Mouse (Mus musculus) myocyte (in vitro differentiated cells): ENCODE measurements around the gene Alpk1. TPM values are rescaled to one million over a fixed set of nuclear protein-coding genes. Genes with fewer than 3 reads are reported as not detected.

Source experiments
- H3K27me3 ChIP-seq: one replicate; pipeline ENCODE4 v1.6.1; 2011; ENCODE audit not compliant: control insufficient read depth, insufficient read depth, insufficient read length
- H3K36me3 ChIP-seq: one replicate; pipeline ENCODE4 v1.6.1; 2011; ENCODE audit not compliant: control insufficient read depth, insufficient read depth
- H3K4me2 ChIP-seq: one replicate; pipeline ENCODE4 v1.6.1; 2011; ENCODE audit warnings: low read depth, control low read depth
- H3K4me3 ChIP-seq: one replicate; pipeline ENCODE4 v1.5.1; 2011; ENCODE audit warnings: mild to moderate bottlenecking, control low read depth, moderate library complexity
- H3K79me2 ChIP-seq: one replicate; pipeline ENCODE4 v1.6.1; 2011; ENCODE audit not compliant: control insufficient read depth, insufficient read depth
- H3ac ChIP-seq: one replicate; pipeline ENCODE4 v1.6.1; 2011; ENCODE audit not compliant: control insufficient read depth, insufficient read length
- CEBPB ChIP-seq: IDR thresholded peaks from 2 replicates; pipeline ENCODE4 v1.6.1; 2011; ENCODE audit warnings: mild to moderate bottlenecking, moderate library complexity; ENCODE audit not compliant: poor library complexity, insufficient read depth, severe bottlenecking
- E2F4 ChIP-seq: IDR thresholded peaks from one replicate; pipeline ENCODE4 v1.6.1; 2011; ENCODE audit warnings: mild to moderate bottlenecking, control low read depth, moderate library complexity; ENCODE audit not compliant: insufficient read depth
- MAX ChIP-seq: IDR thresholded peaks from one replicate; pipeline ENCODE4 v1.6.1; 2011; ENCODE audit warnings: low read depth, mild to moderate bottlenecking, control low read depth
- MYOD1 ChIP-seq, 3 experiments: IDR thresholded peaks; one replicate each; pipeline ENCODE4 v1.6.1; 2011; ENCODE audit warnings: control low read depth in 2 of 3, low read depth in 2 of 3, mild to moderate bottlenecking in 2 of 3, moderate library complexity in 1 of 3; ENCODE audit not compliant: insufficient read length in 2 of 3, control insufficient read depth in 1 of 3
- MYOG ChIP-seq, 3 experiments: IDR thresholded peaks; one replicate each; pipeline ENCODE4 v1.6.1; 2011; ENCODE audit warnings: control low read depth in 2 of 3, low read depth in 2 of 3, mild to moderate bottlenecking in 2 of 3; ENCODE audit not compliant: insufficient read length in 2 of 3, control insufficient read depth in 1 of 3, insufficient read depth in 1 of 3
- POLR2A ChIP-seq: IDR thresholded peaks from one replicate; pipeline ENCODE4 v1.6.1; 2011; ENCODE audit warnings: low read depth, mild to moderate bottlenecking, control low read depth, moderate library complexity; ENCODE audit not compliant: insufficient read length
- POLR2AphosphoS2 ChIP-seq: IDR thresholded peaks from one replicate; pipeline ENCODE4 v1.6.1; 2011; ENCODE audit warnings: low read depth, control low read depth; ENCODE audit not compliant: insufficient read length
- REST ChIP-seq: IDR thresholded peaks from one replicate; pipeline ENCODE4 v1.6.1; 2011; ENCODE audit warnings: mild to moderate bottlenecking, control low read depth, moderate library complexity; ENCODE audit not compliant: insufficient read depth, insufficient read length
- SRF ChIP-seq: IDR thresholded peaks from one replicate; pipeline ENCODE4 v1.6.1; 2011; ENCODE audit warnings: low read depth; ENCODE audit not compliant: control insufficient read depth, insufficient read length
- TCF12 ChIP-seq: IDR thresholded peaks from one replicate; pipeline ENCODE4 v1.6.1; 2011; ENCODE audit warnings: mild to moderate bottlenecking, control low read depth; ENCODE audit not compliant: poor library complexity, insufficient read depth, severe bottlenecking
- TCF3 ChIP-seq: IDR thresholded peaks from one replicate; pipeline ENCODE4 v1.6.1; 2011; ENCODE audit warnings: low read depth, control low read depth; ENCODE audit not compliant: insufficient read length
- USF1 ChIP-seq: IDR thresholded peaks from one replicate; pipeline ENCODE4 v1.6.1; 2011; ENCODE audit warnings: low read depth, mild to moderate bottlenecking, control low read depth, moderate library complexity
- polyA plus RNA-seq: library from polyadenylated mRNA; unstranded; fragments of >200 nt; fragmentation: generic; extraction: Trizol; gene quantifications from one replicate; pipeline ENCODE4 v1.2.1, GENCODE M21; 2012; ENCODE audit warnings: missing spikeins

The Alpk1 gene
- polyA plus RNA-seq, 1 experiment = 1.8 TPM

DNA sequence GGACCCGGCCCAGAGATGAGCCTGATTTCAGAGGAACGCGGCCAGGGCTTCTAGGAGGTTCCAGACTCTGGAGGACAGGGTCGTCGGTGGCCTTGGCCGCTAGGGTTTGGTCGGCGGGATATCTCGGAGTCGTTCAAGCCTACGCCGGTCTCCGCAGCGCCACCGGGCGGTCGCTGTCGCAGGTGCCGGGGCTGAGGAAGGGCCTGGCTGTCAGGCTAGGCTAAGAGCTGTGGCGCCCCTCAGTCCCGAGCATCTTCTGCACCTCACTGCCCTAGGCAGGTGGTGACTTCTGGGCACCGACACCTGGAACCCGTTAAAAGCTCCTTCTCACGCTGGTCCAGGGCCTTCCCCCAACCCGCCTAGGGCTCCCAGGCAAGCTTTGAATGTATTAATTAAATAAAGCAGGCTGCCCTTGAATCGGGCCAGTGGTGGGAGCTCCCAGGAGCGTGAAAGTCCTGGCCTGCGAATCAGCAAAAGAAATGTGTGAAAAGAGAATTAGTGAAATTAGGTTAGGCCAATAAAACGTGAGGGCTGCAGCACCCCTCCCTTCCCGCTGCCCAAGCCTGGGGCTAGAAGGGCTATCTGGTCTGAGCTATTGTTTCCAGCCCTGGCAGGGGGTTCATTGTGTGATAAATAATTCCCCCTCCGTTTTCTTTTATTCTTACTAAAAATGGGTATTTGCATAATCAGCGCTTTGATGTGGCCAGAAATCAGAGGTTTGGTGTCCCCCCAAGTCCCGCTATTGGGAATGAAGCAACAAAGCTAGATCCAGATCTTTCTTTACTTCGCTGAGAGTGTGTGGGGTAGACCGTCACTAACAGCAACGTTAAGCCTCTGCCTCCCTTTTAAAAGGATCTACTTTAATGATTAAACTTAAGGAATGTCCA, 140.2 kb downstream of the Alpk1 start:
- Histone ChIP-seq H3K4me3 (no peak overlapping the region), H3K27me3 (peaks cover 24% of the 10 kb centered on the region), H3K4me2 (no peak overlapping the region), H3K79me2 (no peaks in the 10 kb centered on the region), H3K36me3 (no peaks in the 10 kb centered on the region), H3ac (no peak overlapping the region)
- TF ChIP-seq USF1 = no peak
- no peak for TF ChIP-seq MYOG (IDR thresholded peaks at IDR 0.05; ENCODE audit: control insufficient read depth in 1 of 3, insufficient read depth in 1 of 3, insufficient read length in 2 of 3, low read depth in 2 of 3)
- TF ChIP-seq MYOD1 (IDR thresholded peaks at IDR 0.05; ENCODE audit: control insufficient read depth in 1 of 3, insufficient read length in 2 of 3, low read depth in 2 of 3) = no peak
- no peak for TF ChIP-seq POLR2AphosphoS2
- no peak for TF ChIP-seq TCF12
- TF ChIP-seq MAX = no peak
- no peak for TF ChIP-seq SRF
- no peak for TF ChIP-seq E2F4
- no peak for TF ChIP-seq REST
- no peak for TF ChIP-seq TCF3
- TF ChIP-seq CEBPB = no peak
- no peak for TF ChIP-seq POLR2A

DNA sequence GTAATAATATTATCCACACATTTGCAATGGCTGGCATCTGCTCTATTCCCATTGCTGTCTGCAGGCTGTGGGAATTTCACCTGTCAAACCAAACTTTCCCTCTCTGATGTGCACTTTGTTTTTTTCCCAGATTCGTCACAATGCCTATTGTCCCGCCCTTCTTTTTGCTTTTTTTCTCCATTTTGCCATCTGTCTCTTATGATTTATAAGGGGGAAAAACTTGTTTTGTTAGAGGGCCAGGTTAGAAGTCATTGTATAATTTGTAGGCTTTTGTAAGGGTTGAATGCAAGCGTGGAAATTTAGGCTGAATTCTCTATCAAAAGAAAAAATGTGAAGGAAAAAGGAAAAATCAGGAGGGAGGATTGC, 145.4 kb downstream of the Alpk1 start:
- Histone ChIP-seq H3K4me3 (no peak overlapping the region), H3K4me2 (no peak overlapping the region), H3K36me3 (no peaks in the 10 kb centered on the region), H3ac (no peak overlapping the region), H3K27me3 (peaks cover 54% of the 10 kb centered on the region), H3K79me2 (no peaks in the 10 kb centered on the region)
- TF ChIP-seq REST = no peak
- no peak for TF ChIP-seq MYOD1 (IDR thresholded peaks at IDR 0.05; ENCODE audit: control insufficient read depth in 1 of 3, insufficient read length in 2 of 3, low read depth in 2 of 3)
- no peak for TF ChIP-seq MYOG (IDR thresholded peaks at IDR 0.05; ENCODE audit: control insufficient read depth in 1 of 3, insufficient read depth in 1 of 3, insufficient read length in 2 of 3, low read depth in 2 of 3)
- no peak for TF ChIP-seq USF1
- no peak for TF ChIP-seq TCF3
- no peak for TF ChIP-seq CEBPB
- TF ChIP-seq TCF12 = no peak
- TF ChIP-seq SRF = no peak
- no peak for TF ChIP-seq E2F4
- no peak for TF ChIP-seq POLR2AphosphoS2
- TF ChIP-seq MAX = no peak
- no peak for TF ChIP-seq POLR2A

DNA sequence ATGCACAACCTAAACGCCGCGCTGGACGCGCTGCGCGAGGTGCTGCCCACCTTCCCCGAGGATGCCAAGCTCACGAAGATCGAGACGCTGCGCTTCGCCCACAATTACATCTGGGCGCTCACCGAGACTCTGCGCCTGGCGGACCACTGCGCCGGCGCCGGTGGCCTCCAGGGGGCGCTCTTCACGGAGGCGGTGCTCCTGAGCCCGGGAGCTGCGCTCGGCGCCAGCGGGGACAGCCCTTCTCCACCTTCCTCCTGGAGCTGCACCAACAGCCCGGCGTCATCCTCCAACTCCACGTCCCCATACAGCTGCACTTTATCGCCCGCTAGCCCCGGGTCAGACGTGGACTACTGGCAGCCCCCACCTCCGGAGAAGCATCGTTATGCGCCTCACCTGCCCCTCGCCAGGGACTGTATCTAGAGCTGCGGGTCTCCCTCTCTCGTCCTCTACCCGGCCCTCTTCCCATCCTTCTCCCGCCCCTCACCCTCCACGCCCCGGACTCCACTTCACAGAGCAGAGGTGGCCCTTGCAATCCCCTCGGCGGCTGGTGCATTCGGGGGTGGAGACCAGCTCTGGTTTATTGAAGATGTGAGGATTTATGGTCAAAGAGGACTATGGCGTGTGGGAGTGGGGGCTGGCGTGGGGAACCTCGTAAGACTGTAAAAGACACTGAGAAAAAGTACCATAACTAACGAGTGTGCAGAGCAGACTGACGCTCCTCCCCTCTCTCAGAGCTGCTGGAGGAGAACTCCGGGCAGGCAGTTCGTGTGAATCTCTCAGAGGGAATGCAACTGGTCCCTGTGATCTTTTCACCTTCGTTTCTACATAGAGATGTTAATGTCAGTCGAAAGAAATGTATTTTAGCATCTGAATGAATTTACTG, 146.0 kb downstream of the Alpk1 start:
- Histone ChIP-seq H3K79me2 (no peaks in the 10 kb centered on the region), H3K4me2 (peak overlapping the region; percentile 87), H3K4me3 (no peak overlapping the region), H3K27me3 (peaks cover 48% of the 10 kb centered on the region), H3K36me3 (no peaks in the 10 kb centered on the region), H3ac (no peak overlapping the region)
- TF ChIP-seq MAX = no peak
- TF ChIP-seq TCF12 = no peak
- no peak for TF ChIP-seq MYOD1 (IDR thresholded peaks at IDR 0.05; ENCODE audit: control insufficient read depth in 1 of 3, insufficient read length in 2 of 3, low read depth in 2 of 3)
- no peak for TF ChIP-seq POLR2A
- no peak for TF ChIP-seq REST
- TF ChIP-seq SRF = no peak
- TF ChIP-seq MYOG (IDR thresholded peaks at IDR 0.05; ENCODE audit: control insufficient read depth in 1 of 3, insufficient read depth in 1 of 3, insufficient read length in 2 of 3, low read depth in 2 of 3) = no peak

DNA sequence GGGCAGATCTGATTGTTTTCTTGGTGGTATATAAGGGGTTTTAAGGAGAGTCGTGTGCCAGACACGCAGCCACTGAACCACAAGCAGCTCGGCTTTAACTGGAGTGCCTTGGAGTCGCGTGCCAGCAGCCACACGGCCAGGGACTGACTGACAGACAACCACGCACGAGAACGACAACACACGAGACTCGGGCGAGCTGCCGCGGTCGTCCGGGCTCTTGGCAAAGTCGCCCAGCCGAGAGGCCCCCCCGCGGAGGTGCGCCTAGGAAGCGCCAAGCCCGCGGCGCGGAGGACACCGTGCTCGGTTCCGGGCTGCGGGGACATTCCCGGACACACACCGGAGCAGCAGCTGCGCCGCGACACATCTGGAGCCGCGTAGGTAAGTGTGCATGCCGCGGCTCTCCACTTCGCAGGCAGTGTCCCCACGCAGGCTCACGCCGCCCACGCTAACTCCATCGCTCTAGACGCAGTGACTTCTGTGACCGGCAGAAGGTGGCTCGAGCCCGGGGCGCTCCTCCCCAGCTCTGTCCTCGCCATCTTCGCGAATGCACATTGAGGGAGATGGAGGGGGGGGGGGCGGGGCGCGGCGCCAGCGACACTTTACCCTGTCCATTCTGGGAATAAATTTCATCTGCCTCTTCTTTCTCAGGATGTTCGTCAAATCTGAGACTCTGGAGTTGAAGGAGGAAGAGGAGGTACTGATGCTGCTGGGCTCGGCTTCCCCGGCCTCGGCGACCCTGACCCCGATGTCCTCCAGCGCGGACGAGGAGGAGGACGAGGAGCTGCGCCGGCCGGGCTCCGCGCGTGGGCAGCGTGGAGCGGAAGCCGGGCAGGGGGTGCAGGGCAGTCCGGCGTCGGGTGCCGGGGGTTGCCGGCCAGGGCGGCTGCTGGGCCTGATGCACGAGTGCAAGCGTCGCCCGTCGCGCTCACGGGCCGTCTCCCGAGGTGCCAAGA, 147.0 kb downstream of the Alpk1 start, which contains the start of gene Neurog2:
Gene Neurog2 (plus strand): TSS at position 56 of the 953 bp plus-strand sequence.
- Histone ChIP-seq H3K27me3 (peaks cover 53% of the 10 kb centered on the region), H3K4me3 (no peak within 1 kb of the TSS), H3K4me2 (peak within 1 kb of the TSS; percentile 87), H3ac (no peak within 1 kb of the TSS), H3K36me3 (no peaks in the 10 kb centered on the region), H3K79me2 (no peaks in the 10 kb centered on the region)
- no peak for TF ChIP-seq MAX
- no peak for TF ChIP-seq CEBPB
- no peak for TF ChIP-seq POLR2A
- no peak for TF ChIP-seq POLR2AphosphoS2
- TF ChIP-seq SRF = no peak
- TF ChIP-seq USF1 = no peak
- no peak for TF ChIP-seq MYOG (IDR thresholded peaks at IDR 0.05; ENCODE audit: control insufficient read depth in 1 of 3, insufficient read depth in 1 of 3, insufficient read length in 2 of 3, low read depth in 2 of 3)
- TF ChIP-seq TCF12 = no peak
- TF ChIP-seq REST = no peak
- no peak for TF ChIP-seq MYOD1 (IDR thresholded peaks at IDR 0.05; ENCODE audit: control insufficient read depth in 1 of 3, insufficient read length in 2 of 3, low read depth in 2 of 3)
- no peak for TF ChIP-seq TCF3
- no peak for TF ChIP-seq E2F4
